Mouse (Mus musculus) forebrain, embryonic 14.5 days (tissue): Measurements from ENCODE around the gene Il4i1. TPM values are rescaled to one million over a fixed set of nuclear protein-coding genes. Genes with fewer than 3 reads are reported as not detected.
A peak's percentile ranks its signal among the peaks of the same experiment; 100 is the strongest.
"Not testable (repeated sequence)": the region's sequence is repeated elsewhere in the genome, so short reads cannot be mapped to it uniquely, and the experiment has no call there.

Experiments used
- ATAC-seq: fragments of 200-750 bp; cut with Nextera tagmentation; 2 replicates; pipeline ENCODE4 v1.8.0; 2017; ENCODE audit warnings: mild to moderate bottlenecking, moderate library complexity
- DNase-seq: peaks from one replicate; pipeline ENCODE4 v3.0.0-alpha.2; 2015; ENCODE audit warnings: low spot score
- H3K27ac ChIP-seq: fragments of 300-500 bp; sonication (generic); 2 replicates; pipeline ENCODE4 v1.5.1; 2014; ENCODE audit warnings: low read depth, mild to moderate bottlenecking, control low read depth, low read length, moderate library complexity
- H3K27me3 ChIP-seq: fragments of 300-500 bp; sonication (generic); replicated peaks from 2 replicates; pipeline ENCODE4 v1.6.1; 2014; ENCODE audit warnings: low read length, control low read depth, mixed read lengths; ENCODE audit not compliant: control insufficient read depth, insufficient read depth
- H3K36me3 ChIP-seq: fragments of 300-500 bp; sonication (generic); 2 replicates; pipeline ENCODE4 v1.6.1; 2014; ENCODE audit warnings: low read length, control low read depth; ENCODE audit not compliant: control insufficient read depth, insufficient read depth
- H3K4me1 ChIP-seq: fragments of 300-500 bp; sonication (generic); 2 replicates; pipeline ENCODE4 v1.6.1; 2014; ENCODE audit warnings: antibody characterized with exemption, low read length, control low read depth; ENCODE audit not compliant: control insufficient read depth, insufficient read depth
- H3K4me2 ChIP-seq: fragments of 300-500 bp; sonication (generic); 2 replicates; pipeline ENCODE4 v1.6.1; 2014; ENCODE audit warnings: mild to moderate bottlenecking, control low read depth, low read length
- H3K4me3 ChIP-seq: fragments of 300-500 bp; sonication (generic); 2 replicates; pipeline ENCODE4 v1.5.1; 2014; ENCODE audit warnings: low read depth, low read length, control low read depth
- H3K9ac ChIP-seq: fragments of 300-500 bp; sonication (generic); 2 replicates; pipeline ENCODE4 v1.6.1; 2014; ENCODE audit warnings: mild to moderate bottlenecking, low read length, control low read depth, moderate library complexity
- H3K9me3 ChIP-seq: fragments of 300-500 bp; sonication (generic); replicated peaks from 2 replicates; pipeline ENCODE4 v1.6.1; 2016; ENCODE audit warnings: low read length, control low read depth, mixed read lengths; ENCODE audit not compliant: control insufficient read depth
- WGBS: fragments of 180-500 bp; shearing (Covaris S2); extraction: QIAGEN DNeasy Blood & Tissue Kit; methylation state at CpG from one replicate; pipeline ENCODE4 v1.1.7; 2014; 5-methylcytosine and 5-hydroxymethylcytosine counted together
- polyA plus RNA-seq: library from polyadenylated mRNA; unstranded; fragments of >200 nt; fragmentation: Nextera tagmentation; extraction: Ambion mirVana; gene quantifications from 2 replicates; pipeline ENCODE4 v1.2.1, GENCODE M21; 2014

Gene Il4i1
- polyA plus RNA-seq, 1 experiment from 2014 or later = 1.0 TPM

- H3K36me3 ChIP-seq = peaks cover 43% of the 10 kb centered on the region
- DNase-seq (no peak), ATAC-seq (no peak)
- peak overlapping the region; percentile 98 for H3K4me3 ChIP-seq
- H3K4me1 ChIP-seq = peaks cover 33% of the 10 kb centered on the region
- no peak overlapping the region for H3K27ac ChIP-seq
- H3K9ac ChIP-seq = peak overlapping the region; percentile 100
- 48% methylated on average over 9 of the region's 9 CpGs for WGBS
- no peaks in the 10 kb centered on the region for H3K27me3 ChIP-seq
- H3K4me2 ChIP-seq = peak overlapping the region; percentile 98
- no peaks in the 10 kb centered on the region for H3K9me3 ChIP-seq
Measured at GRCm38 (mm10) chr7:44867802-44868201, 51.6 kb downstream of the Il4i1 start.

DNA sequence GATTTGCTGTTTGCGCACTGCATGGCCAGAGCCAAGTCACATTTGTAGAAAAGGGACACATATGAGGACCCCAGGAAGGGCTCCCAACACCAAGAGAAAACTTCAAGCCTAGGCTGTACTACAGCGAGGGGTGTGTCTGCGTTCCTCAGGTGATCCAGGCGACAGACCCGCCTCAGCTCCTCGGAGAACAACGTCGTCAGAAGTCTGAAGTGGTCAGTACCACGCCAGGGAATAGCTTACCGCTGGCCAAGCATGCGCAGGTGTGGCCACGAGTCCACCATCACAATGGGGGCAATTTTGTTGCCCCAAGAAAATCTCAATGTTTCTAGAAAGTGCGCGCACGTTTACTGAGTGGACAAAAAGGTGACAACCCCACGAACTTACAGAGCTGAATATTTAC, 52.3 kb downstream of the Il4i1 start:
- Histone ChIP-seq H3K36me3 (peaks cover 37% of the 10 kb centered on the region), H3K4me3 (peak overlapping the region; percentile 98), H3K9me3 (no peaks in the 10 kb centered on the region), H3K27me3 (no peaks in the 10 kb centered on the region), H3K4me2 (peak overlapping the region; percentile 98), H3K9ac (peak overlapping the region; percentile 100), H3K27ac (peak overlapping the region; percentile 100; the same call in 1 of the 2 replicates), H3K4me1 (peaks cover 33% of the 10 kb centered on the region)
- no peak for ATAC-seq
- WGBS = 4% methylated on average over 16 of the region's 16 CpGs
- no peak for DNase-seq

- WGBS = under 1% methylated on average over 72 of the region's 108 CpGs
Measured at GRCm38 (mm10) chr7:44868919-44869696, 52.9 kb downstream of the Il4i1 start.

GRCm38 (mm10) chr7:44869697-44870528, 53.7 kb downstream of the Il4i1 start, which contains the start of gene Ptov1:
Gene Ptov1 (minus strand): TSS chr7:44869788.
- DNase-seq (peak; percentile 99), ATAC-seq (peak; percentile 94)
- H3K9ac ChIP-seq = peak within 1 kb of the TSS; percentile 100
- peaks cover 22% of the 10 kb centered on the region for H3K36me3 ChIP-seq
- H3K4me1 ChIP-seq = peaks cover 33% of the 10 kb centered on the region
- 10% methylated on average over 29 of the region's 29 CpGs for WGBS
- peak within 1 kb of the TSS; percentile 98 for H3K4me3 ChIP-seq
- peak within 1 kb of the TSS; percentile 98 for H3K4me2 ChIP-seq
- no peaks in the 10 kb centered on the region for H3K27me3 ChIP-seq
- H3K27ac ChIP-seq = peak within 1 kb of the TSS; percentile 100
- H3K9me3 ChIP-seq = no peaks in the 10 kb centered on the region

More at GRCm38 (mm10) chr7:44868919-44869696, 52.9 kb downstream of the Il4i1 start:
- Histone ChIP-seq H3K4me2 (peak overlapping the region; percentile 98), H3K9me3 (no peaks in the 10 kb centered on the region), H3K9ac (peak overlapping the region; percentile 100), H3K36me3 (peaks cover 30% of the 10 kb centered on the region), H3K4me3 (peak overlapping the region; percentile 98), H3K27ac (peak overlapping the region; percentile 100), H3K4me1 (peaks cover 33% of the 10 kb centered on the region), H3K27me3 (no peaks in the 10 kb centered on the region)
- DNase-seq (peak; percentile 67), ATAC-seq (peak; percentile 47)

- Histone ChIP-seq H3K36me3 (peaks cover 18% of the 10 kb centered on the region), H3K27me3 (no peaks in the 10 kb centered on the region), H3K9ac (peak overlapping the region; percentile 100; the same call in 1 of the 2 replicates), H3K9me3 (no peaks in the 10 kb centered on the region), H3K4me3 (peak overlapping the region; percentile 98; the same call in 1 of the 2 replicates), H3K4me1 (peaks cover 32% of the 10 kb centered on the region), H3K4me2 (peak overlapping the region; percentile 98), H3K27ac (peak overlapping the region; percentile 100; the same call in 1 of the 2 replicates)
- ATAC-seq = no peak
- WGBS = 71% methylated on average over 6 of the region's 6 CpGs
- no peak for DNase-seq
Measured at GRCm38 (mm10) chr7:44870614-44871013, 54.4 kb downstream of the Il4i1 start.

DNA sequence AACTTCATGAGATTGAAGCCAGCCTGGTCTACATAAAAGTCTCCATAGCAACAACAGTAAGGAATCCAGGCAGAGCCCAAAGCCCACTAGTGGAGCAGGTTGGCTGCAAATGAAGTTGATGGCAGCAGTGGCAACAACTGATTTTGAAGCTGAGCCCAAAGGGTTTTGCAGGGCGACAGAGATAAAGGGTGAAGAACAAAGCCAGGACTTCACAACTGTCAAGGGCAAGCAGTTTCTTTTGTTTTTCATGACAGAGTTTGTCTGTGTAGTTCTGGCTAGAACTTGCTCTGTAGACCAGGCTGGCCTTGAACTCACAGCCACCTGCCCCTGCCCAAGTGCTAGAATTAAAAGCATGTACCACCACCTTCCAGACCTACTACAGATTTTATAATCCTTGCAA, 55.0 kb downstream of the Il4i1 start:
- Histone ChIP-seq H3K9ac (no peak overlapping the region), H3K4me3 (no peak overlapping the region), H3K27me3 (no peaks in the 10 kb centered on the region), H3K27ac (no peak overlapping the region), H3K4me1 (peaks cover 27% of the 10 kb centered on the region), H3K9me3 (no peaks in the 10 kb centered on the region), H3K36me3 (peaks cover 18% of the 10 kb centered on the region), H3K4me2 (no peak overlapping the region)
- WGBS = 38% methylated on average over 1 of the region's 1 CpGs
- ATAC-seq (no peak), DNase-seq (no peak)

DNA sequence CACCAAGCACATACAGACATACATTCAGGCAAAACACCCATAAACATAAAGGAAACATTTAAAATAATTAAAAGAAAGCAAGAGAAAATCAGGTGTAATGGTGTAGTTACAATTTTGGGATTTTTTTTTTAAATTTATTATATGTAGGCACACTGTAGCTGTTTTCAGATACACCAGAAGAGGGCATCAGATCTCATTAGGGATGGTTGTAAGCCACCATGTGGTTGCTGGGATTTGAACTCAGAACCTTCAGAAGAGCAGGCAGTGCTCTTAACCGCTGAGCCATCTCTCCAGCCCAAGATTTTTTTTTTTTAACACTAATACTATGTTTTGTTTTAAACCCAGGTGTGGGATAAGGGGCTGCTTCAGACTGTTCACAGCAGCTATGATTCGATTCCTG, 55.6 kb downstream of the Il4i1 start:
- 95% methylated on average over 2 of the region's 2 CpGs for WGBS
- peaks cover 18% of the 10 kb centered on the region for H3K36me3 ChIP-seq

DNA sequence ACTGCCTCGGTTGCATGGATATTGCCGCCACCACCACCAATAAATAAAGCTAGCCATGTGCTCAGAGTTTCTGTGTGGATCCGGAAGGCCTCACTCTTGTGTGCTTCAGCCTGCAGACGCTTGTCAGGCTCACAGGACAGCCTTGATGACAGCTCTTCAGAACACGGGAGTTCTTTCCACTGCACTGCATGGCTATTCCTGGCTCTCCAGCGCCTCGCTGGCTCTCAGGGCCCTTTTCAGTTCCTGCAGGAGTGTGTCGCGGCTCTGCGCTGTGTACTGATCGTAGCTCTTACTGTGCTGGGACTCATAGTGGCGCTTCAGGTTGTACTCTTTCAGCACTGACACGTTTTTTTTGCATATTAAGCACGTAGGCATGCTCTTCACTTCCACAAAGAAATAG, 61.6 kb downstream of the Il4i1 start:
- Histone ChIP-seq H3K9ac (no peak overlapping the region), H3K27me3 (no peaks in the 10 kb centered on the region), H3K4me1 (no peaks in the 10 kb centered on the region), H3K4me3 (no peak overlapping the region), H3K27ac (no peak overlapping the region), H3K36me3 (peaks cover 75% of the 10 kb centered on the region), H3K4me2 (no peak overlapping the region), H3K9me3 (no peaks in the 10 kb centered on the region)
- WGBS = 88% methylated on average over 14 of the region's 14 CpGs
- no peak for ATAC-seq
- no peak for DNase-seq

More for the DNA sequence above, 55.6 kb downstream of the Il4i1 start:
- peaks cover 21% of the 10 kb centered on the region for H3K4me1 ChIP-seq
- H3K4me2 ChIP-seq, DNase-seq, ATAC-seq, H3K9ac ChIP-seq, H3K27me3 ChIP-seq, H3K9me3 ChIP-seq, H3K4me3 ChIP-seq, H3K27ac ChIP-seq: not testable (repeated sequence)
